Mouse (Mus musculus) hindbrain, embryonic 16.5 days (tissue): ENCODE measurements around the gene Kcnd1. TPM values are rescaled to one million over a fixed set of nuclear protein-coding genes. Genes with fewer than 3 reads are reported as not detected.

ENCODE experiments used
- ATAC-seq: fragments of 200-750 bp; cut with Nextera tagmentation; 2 replicates; pipeline ENCODE4 v1.8.0; 2017; ENCODE audit warnings: moderate TSS enrichment, moderate library complexity
- H3K27ac ChIP-seq: fragments of 300-500 bp; sonication (generic); 2 replicates; pipeline ENCODE4 v1.5.1; 2014; ENCODE audit warnings: low read depth, mild to moderate bottlenecking, control low read depth, low read length, moderate library complexity
- H3K27me3 ChIP-seq: fragments of 300-500 bp; sonication (generic); replicated peaks from 2 replicates; pipeline ENCODE4 v1.6.1; 2014; ENCODE audit warnings: low read length; ENCODE audit not compliant: control insufficient read depth, insufficient read depth
- H3K36me3 ChIP-seq: fragments of 300-500 bp; sonication (generic); 2 replicates; pipeline ENCODE4 v1.6.1; 2014; ENCODE audit warnings: mild to moderate bottlenecking, low read length, moderate library complexity, mixed read lengths; ENCODE audit not compliant: control insufficient read depth, insufficient read depth
- H3K4me1 ChIP-seq: fragments of 300-500 bp; sonication (generic); 2 replicates; pipeline ENCODE4 v1.6.1; 2014; ENCODE audit warnings: low read depth, low read length; ENCODE audit not compliant: control insufficient read depth, insufficient read depth
- H3K4me2 ChIP-seq: fragments of 300-500 bp; sonication (generic); 2 replicates; pipeline ENCODE4 v1.6.1; 2014; ENCODE audit warnings: mild to moderate bottlenecking, low read length, control low read depth, moderate library complexity
- H3K4me3 ChIP-seq: fragments of 300-500 bp; sonication (generic); 2 replicates; pipeline ENCODE4 v1.5.1; 2014; ENCODE audit warnings: mild to moderate bottlenecking, low read length, control low read depth, moderate library complexity
- H3K9ac ChIP-seq: fragments of 300-500 bp; sonication (generic); 2 replicates; pipeline ENCODE4 v1.6.1; 2014; ENCODE audit warnings: low read depth, mild to moderate bottlenecking, control low read depth, low read length, moderate library complexity
- H3K9me3 ChIP-seq: fragments of 300-500 bp; sonication (generic); 2 replicates; pipeline ENCODE4 v1.6.1; 2014; ENCODE audit warnings: mild to moderate bottlenecking, low read length, moderate library complexity; ENCODE audit not compliant: control insufficient read depth
- WGBS: fragments of 180-500 bp; shearing (Covaris S2); extraction: QIAGEN DNeasy Blood & Tissue Kit; methylation state at CpG from one replicate; pipeline ENCODE4 v1.1.7; 2014; 5-methylcytosine and 5-hydroxymethylcytosine counted together
- polyA plus RNA-seq: library from polyadenylated mRNA; unstranded; fragments of >200 nt; fragmentation: Nextera tagmentation; extraction: Ambion mirVana; gene quantifications from 2 replicates; pipeline ENCODE4 v1.2.1, GENCODE M21; 2015

Kcnd1 gene
- 5.3 and 6.4 TPM in 2 replicates for polyA plus RNA-seq

GRCm38 (mm10) chrX:7821865-7822779 lies at the start of gene Kcnd1:
Gene Kcnd1 (plus strand): TSS chrX:7822289.
- H3K27me3 ChIP-seq: no peaks in the 10 kb centered on the region
- peaks cover 2% of the 10 kb centered on the region; the same call in 1 of the 2 replicates for H3K9me3 ChIP-seq
- no peaks in the 10 kb centered on the region; the same call in 1 of the 2 replicates for H3K4me1 ChIP-seq
- H3K4me2 ChIP-seq: peak within 1 kb of the TSS; percentile 61
- 21% methylated on average over 22 of the region's 24 CpGs for WGBS
- H3K9ac ChIP-seq: peak within 1 kb of the TSS; percentile 63
- no peak within 1 kb of the TSS for H3K27ac ChIP-seq
- peaks cover 5% of the 10 kb centered on the region for H3K36me3 ChIP-seq
- peak within 1 kb of the TSS; percentile 45 for H3K4me3 ChIP-seq
- ATAC-seq: peak; percentile 85

GRCm38 (mm10) chrX:7772766-7773165 lies 49.3 kb upstream of the Kcnd1 start:
- Histone ChIP-seq H3K36me3 (peaks cover 13% of the 10 kb centered on the region), H3K9me3 (no peaks in the 10 kb centered on the region), H3K9ac (no peak overlapping the region), H3K4me2 (no peak overlapping the region), H3K27ac (no peak overlapping the region), H3K4me3 (no peak overlapping the region), H3K27me3 (no peaks in the 10 kb centered on the region), H3K4me1 (no peaks in the 10 kb centered on the region)
- no peak for ATAC-seq
- 58% methylated on average over 2 of the region's 2 CpGs for WGBS

GRCm38 (mm10) chrX:7775501-7776205 lies 46.4 kb upstream of the Kcnd1 start:
- H3K9me3 ChIP-seq: no peaks in the 10 kb centered on the region
- no peak overlapping the region for H3K4me2 ChIP-seq
- no peak for ATAC-seq
- H3K4me1 ChIP-seq: no peaks in the 10 kb centered on the region
- H3K9ac ChIP-seq: no peak overlapping the region
- no peak overlapping the region for H3K4me3 ChIP-seq
- no peak overlapping the region for H3K27ac ChIP-seq
- H3K27me3 ChIP-seq: no peaks in the 10 kb centered on the region
- 79% methylated on average over 9 of the region's 9 CpGs for WGBS
- H3K36me3 ChIP-seq: peaks cover 13% of the 10 kb centered on the region; the same call in 1 of the 2 replicates

- no peaks in the 10 kb centered on the region for H3K27me3 ChIP-seq
- peaks cover 10% of the 10 kb centered on the region; the same call in 1 of the 2 replicates for H3K36me3 ChIP-seq
- no peaks in the 10 kb centered on the region for H3K9me3 ChIP-seq
- WGBS: 49% methylated on average over 8 of the region's 8 CpGs
- H3K4me2 ChIP-seq: no peak overlapping the region
- H3K4me1 ChIP-seq: no peaks in the 10 kb centered on the region
- no peak overlapping the region for H3K4me3 ChIP-seq
- ATAC-seq: peak; percentile 69
- H3K9ac ChIP-seq: no peak overlapping the region
- no peak overlapping the region for H3K27ac ChIP-seq
These were observed 45.6 kb upstream of the Kcnd1 start for GRCm38 (mm10) chrX:7776329-7777082.

GRCm38 (mm10) chrX:7778450-7779244 lies 43.4 kb upstream of the Kcnd1 start:
- Histone ChIP-seq H3K9ac (no peak overlapping the region), H3K36me3 (peaks cover 4% of the 10 kb centered on the region; the same call in 1 of the 2 replicates), H3K4me3 (no peak overlapping the region), H3K27me3 (no peaks in the 10 kb centered on the region), H3K4me2 (no peak overlapping the region), H3K4me1 (no peaks in the 10 kb centered on the region), H3K27ac (no peak overlapping the region), H3K9me3 (no peaks in the 10 kb centered on the region)
- ATAC-seq: no peak
- 75% methylated on average over 7 of the region's 7 CpGs for WGBS

GRCm38 (mm10) chrX:7779294-7779693 lies 42.8 kb upstream of the Kcnd1 start:
- WGBS: 17% methylated on average over 3 of the region's 3 CpGs

GRCm38 (mm10) chrX:7782603-7783092 lies 39.4 kb upstream of the Kcnd1 start:
- WGBS: 85% methylated on average over 4 of the region's 4 CpGs
- Histone ChIP-seq H3K36me3 (no peaks in the 10 kb centered on the region), H3K27ac (no peak overlapping the region), H3K9me3 (no peaks in the 10 kb centered on the region), H3K4me2 (no peak overlapping the region), H3K4me3 (no peak overlapping the region), H3K4me1 (no peaks in the 10 kb centered on the region), H3K9ac (no peak overlapping the region), H3K27me3 (no peaks in the 10 kb centered on the region)
- no peak for ATAC-seq

More at GRCm38 (mm10) chrX:7779294-7779693, 42.8 kb upstream of the Kcnd1 start:
- no peak overlapping the region for H3K4me3 ChIP-seq
- H3K4me1 ChIP-seq: no peaks in the 10 kb centered on the region
- H3K4me2 ChIP-seq: no peak overlapping the region
- H3K9ac ChIP-seq: no peak overlapping the region
- H3K9me3 ChIP-seq: no peaks in the 10 kb centered on the region
- peaks cover 4% of the 10 kb centered on the region; the same call in 1 of the 2 replicates for H3K36me3 ChIP-seq
- ATAC-seq: no peak
- no peak overlapping the region for H3K27ac ChIP-seq
- H3K27me3 ChIP-seq: no peaks in the 10 kb centered on the region

- Histone ChIP-seq H3K9me3 (no peaks in the 10 kb centered on the region), H3K4me2 (peak within 1 kb of the TSS; percentile 61), H3K9ac (peak within 1 kb of the TSS; percentile 64), H3K36me3 (0 out of 2 replicates have a peak, but pooled peaks cover 2% of the 10 kb centered on the region), H3K4me3 (peak within 1 kb of the TSS; percentile 53), H3K27ac (peak within 1 kb of the TSS; percentile 52), H3K4me1 (peaks cover 5% of the 10 kb centered on the region; the same call in 1 of the 2 replicates), H3K27me3 (no peaks in the 10 kb centered on the region)
- 12% methylated on average over 24 of the region's 24 CpGs for WGBS
- ATAC-seq: peak; percentile 94
These were observed 32.5 kb upstream of the Kcnd1 start, which contains the start of gene Gripap1 for GRCm38 (mm10) chrX:7789542-7790136. Gene Gripap1 (plus strand): TSS chrX:7789765.
